Mouse (Mus musculus): ENCODE data around the gene Spry1.

The Spry1 gene

DNA sequence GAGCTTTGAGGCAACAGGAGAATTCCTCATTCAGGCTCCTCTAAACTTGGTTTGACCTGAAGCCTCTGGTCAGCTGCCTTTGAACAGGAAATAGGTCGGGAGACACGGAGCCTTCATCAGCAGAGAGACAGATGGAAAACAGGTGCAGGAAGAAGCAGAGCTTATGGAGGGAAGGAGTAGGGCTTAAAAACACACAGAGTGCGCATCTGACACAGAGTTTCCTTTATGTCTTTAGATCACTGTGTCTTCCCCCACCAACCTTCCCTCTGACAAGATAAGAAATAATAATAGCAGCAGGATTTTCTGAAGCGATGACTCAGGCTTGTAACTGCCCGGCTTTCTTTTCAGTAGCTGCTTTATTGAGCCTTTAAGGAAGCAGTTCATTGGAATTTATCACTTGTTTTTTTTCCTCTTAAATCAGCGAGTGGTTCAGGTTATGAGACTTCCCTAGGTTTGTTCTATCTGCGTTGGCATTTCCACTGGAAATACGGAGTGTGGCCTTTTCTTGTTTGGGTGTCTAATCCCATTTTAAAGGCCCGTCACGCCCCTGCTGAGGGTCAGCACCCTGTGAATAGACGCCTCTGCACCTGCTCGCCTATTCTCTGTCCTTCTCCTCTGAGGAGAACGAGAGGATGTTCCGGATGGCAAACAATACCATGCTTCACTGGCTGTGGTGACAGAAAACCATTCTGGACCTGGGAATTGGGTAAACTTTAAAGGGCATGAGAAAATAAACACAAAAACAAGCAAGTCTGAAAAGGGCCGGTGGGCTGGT is 32.7 kb downstream of the Spry1 start:
- no peak for DNase-seq

DNA sequence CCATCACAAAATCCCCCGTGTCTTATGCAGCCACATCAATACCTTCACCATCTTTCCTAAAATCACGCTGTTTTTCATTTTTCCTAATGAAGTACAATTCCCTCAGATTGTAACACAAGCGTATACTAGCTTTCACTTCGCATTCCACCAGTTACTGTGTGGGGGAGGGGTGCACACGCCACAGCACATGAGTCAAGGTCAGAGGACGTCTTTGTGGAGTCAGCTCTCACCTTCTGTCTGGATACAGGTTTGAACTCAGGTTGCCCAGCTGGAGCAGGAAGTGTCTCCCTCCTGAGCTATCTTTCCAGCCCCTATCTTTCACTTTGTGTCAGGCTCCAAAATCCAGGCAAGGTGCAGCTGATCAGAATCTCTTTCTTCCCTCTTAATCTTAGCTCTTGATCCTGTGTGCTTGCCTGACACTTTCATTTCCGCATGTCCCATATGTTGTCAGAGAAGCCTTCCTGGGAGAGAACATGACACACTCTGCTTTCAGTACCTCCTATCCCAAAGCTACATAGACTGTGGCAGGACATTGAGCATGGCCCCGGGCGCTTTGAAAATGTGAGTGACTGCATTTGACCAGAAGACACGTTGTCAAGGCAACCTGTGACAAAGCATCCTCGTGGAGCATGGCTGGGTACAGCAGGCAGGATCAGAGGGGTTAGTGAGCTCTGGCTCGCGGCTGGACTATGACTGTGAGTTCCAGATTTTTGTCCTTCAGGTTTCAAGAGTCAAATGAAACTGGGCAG is 33.9 kb downstream of the Spry1 start:
- DNase-seq, result no peak

DNA sequence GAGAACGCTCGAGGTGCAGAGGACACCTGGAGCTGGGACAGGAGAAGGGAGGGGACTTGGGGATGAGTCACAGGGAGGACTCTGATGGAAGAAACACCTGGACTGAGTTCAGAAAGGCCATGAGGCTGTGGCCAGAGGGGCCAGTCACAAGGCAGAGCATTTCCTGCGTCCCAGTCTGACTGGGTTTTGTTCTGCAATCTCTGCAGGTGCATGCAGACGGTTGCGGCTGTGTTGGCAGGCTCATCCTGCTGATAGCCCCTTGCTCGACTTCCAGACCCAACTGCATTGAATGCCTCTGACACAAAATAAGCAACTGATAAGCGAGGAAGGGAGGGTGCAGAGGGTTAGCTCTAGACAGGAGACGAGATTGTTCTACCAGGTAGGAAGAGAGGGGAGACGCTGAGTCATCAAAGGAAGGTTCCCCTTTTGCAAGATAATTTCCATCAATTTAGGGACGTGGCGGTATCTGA is 35.3 kb downstream of the Spry1 start:
- no peak for DNase-seq

DNA sequence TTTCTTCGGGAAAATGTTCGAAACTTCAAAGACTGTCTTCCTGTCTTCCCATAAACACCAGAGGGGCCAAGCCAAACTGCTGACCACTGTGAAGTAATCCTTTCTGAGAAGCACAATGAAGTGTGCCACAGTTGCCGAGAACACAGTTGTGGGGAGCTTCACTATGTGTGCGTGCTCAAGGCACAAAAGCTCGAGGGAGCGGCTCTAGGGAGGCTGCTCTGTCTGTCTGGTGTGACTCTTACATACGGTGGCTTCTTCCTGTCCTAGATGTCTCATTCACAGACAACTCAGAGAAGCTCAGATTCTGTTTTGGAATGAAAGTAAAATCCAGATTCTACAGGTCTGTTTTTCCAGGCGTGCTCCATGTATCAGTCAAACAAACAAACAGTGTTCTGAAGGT is 36.5 kb downstream of the Spry1 start:
- no peak for DNase-seq

DNA sequence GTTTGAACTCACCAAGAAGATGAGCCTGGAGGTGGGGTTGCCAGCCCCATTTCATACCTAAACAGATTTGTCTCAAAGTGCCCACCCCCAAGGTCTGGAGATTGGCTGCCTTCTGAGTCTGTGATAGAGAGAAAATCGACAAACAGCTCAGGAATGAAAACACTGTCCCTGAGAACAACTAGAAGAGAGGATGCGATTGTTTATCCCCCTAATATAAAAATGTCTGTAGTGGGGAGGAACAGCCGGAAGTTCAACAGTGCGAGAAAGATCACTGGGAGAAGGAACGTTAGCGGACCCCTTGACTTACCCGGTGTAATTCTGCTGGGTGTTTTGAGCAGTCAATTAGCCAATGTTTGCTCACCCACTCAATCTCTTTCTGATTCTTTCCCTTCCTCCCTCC is 46.5 kb downstream of the Spry1 start:
- no peak for DNase-seq

DNA sequence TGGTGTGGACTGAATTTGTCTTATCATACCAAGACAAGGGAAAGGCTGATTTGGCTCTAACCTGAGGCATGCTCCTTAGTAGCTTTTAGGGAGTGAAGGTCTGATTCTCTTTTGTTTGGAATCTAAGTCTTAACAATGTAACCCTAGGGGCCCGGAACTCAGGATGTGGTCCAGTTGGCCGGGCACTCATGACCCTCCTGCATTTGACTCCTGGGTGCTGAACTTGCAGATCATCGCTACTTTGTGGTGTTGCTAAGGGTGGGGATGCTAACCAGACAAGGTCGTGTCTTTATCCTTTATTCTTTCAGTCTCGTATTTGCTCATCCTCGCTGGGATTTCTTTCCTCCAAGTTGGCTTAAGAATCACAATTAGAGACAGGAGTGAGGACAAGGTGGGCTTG is 47.0 kb downstream of the Spry1 start:
- DNase-seq, result no peak

DNA sequence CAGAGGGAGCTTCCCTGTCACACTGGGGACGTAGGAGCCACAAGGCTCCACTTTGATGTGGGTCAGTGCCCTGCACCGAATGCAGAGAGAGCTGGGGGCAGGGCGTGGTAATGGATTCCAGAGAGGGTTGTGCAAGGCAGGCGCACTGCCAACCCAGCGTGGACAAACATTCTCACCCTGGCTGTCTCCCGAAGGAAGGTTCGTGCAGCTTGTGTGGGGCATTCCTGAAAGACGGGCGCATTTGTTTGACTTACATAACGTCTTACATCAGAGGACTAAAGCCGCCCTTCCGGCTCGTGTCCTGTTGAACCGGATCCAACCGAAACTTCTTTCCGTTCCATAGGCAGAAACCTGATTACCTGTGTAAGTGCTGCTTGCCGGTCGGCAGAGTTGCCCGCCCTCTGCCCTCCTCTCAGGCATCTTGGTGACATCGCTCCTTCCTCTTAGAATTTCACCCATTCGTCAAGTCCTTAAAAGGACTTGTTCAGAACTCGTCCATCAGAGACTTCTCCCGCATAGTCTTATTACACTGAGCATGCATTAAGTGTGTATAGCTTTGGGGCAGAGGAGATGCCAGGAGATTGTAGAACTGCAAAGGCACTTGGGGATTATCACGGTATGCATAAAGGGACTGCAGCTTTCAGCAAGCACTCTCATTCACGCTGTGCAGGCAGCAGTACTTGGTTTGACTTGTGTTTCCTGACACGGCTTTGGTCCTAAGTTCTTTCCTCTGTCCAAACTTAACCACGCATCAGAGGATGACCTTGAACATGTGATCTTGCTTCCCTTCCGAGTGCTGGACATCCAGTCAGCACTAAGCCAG is 47.6 kb downstream of the Spry1 start:
- DNase-seq, result peak; percentile 89 to 95

DNA sequence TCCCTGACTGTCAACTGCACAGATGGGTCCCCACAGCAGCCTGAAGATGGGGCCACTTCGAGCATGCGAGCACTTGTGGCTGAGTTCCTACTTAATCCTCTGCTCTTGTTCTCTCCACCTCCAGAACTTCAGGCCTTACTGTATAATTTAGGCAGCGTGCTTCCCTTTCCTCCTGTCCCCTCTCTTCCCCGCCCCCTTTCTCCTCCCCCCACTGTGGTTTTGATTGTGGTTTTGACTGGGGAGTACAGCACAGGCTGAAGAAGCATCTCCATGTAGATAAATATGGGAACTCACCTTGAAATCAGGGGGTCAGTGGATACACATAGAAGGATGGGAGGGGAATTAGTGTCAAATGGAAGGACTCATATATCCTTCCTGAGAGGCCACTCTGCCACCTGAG is 53.2 kb downstream of the Spry1 start:
- DNase-seq, result no peak

DNA sequence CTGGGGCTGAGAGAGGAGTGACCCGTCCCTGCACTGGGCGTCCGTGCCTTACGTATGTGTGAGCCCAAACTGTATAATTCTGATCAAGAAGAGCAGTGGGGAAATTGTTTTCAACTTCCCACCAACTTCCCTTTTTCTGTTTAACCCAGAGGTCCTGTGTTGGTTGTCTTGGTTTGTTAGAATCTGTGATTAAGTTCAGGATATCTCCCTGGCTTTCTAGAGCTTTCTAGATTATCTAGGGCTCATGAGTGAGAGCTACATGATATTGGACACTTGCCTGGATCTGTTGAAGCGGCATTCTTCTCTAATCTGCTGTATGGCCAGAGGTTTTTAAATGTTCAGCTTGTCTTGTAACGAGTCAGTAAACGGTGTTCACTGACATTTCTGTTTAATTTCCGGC is 53.8 kb downstream of the Spry1 start:
- DNase-seq, result no peak
